Mouse (Mus musculus): ENCODE results near the gene Ppp2r5b.

GRCm38 (mm10) chr19:6268670-6269132, 33.0 kb upstream of the Ppp2r5b start:
- TF ChIP-seq GATA1 (IDR thresholded peaks at IDR 0.05; ENCODE audit: low read length) (no peak), TAL1 (IDR thresholded peaks at IDR 0.05; ENCODE audit: low read length) (no peak)

Data from erythroblast, embryonic 14.5 days (primary cell).